Mouse (Mus musculus) neural tube, embryonic 14.5 days (tissue): ENCODE results near the gene Fance. TPM values are rescaled to one million over a fixed set of nuclear protein-coding genes. Genes with fewer than 3 reads are reported as not detected.

Experiments
- ATAC-seq: fragments of 200-750 bp; cut with Nextera tagmentation; 2 replicates; pipeline ENCODE4 v1.8.0; 2017; ENCODE audit warnings: low read depth, mild to moderate bottlenecking, moderate TSS enrichment, moderate library complexity
- H3K27ac ChIP-seq: fragments of 300-500 bp; sonication (generic); 2 replicates; pipeline ENCODE4 v1.5.1; 2014; ENCODE audit warnings: low read depth, mild to moderate bottlenecking, control low read depth, low read length, moderate library complexity, mixed read lengths
- H3K27me3 ChIP-seq: fragments of 300-500 bp; sonication (generic); 2 replicates; pipeline ENCODE4 v1.6.1; 2014; ENCODE audit warnings: low read length; ENCODE audit not compliant: control insufficient read depth, insufficient read depth
- H3K36me3 ChIP-seq: fragments of 300-500 bp; sonication (generic); 2 replicates; pipeline ENCODE4 v1.6.1; 2014; ENCODE audit warnings: low read length, mixed read lengths; ENCODE audit not compliant: control insufficient read depth, insufficient read depth
- H3K4me1 ChIP-seq: fragments of 300-500 bp; sonication (generic); 2 replicates; pipeline ENCODE4 v1.6.1; 2014; ENCODE audit warnings: low read length; ENCODE audit not compliant: control insufficient read depth, insufficient read depth
- H3K4me2 ChIP-seq: fragments of 300-500 bp; sonication (generic); 2 replicates; pipeline ENCODE4 v1.6.1; 2014; ENCODE audit warnings: mild to moderate bottlenecking, low read depth, low read length, control low read depth
- H3K4me3 ChIP-seq: fragments of 300-500 bp; sonication (generic); 2 replicates; pipeline ENCODE4 v1.5.1; 2014; ENCODE audit warnings: low read depth, low read length, control low read depth, mixed read lengths
- H3K9ac ChIP-seq: fragments of 300-500 bp; sonication (generic); replicated peaks from 2 replicates; pipeline ENCODE4 v1.6.1; 2014; ENCODE audit warnings: low read depth, mild to moderate bottlenecking, control low read depth, low read length, mixed read lengths
- H3K9me3 ChIP-seq: fragments of 300-500 bp; sonication (generic); 2 replicates; pipeline ENCODE4 v1.6.1; 2016; ENCODE audit warnings: low read length; ENCODE audit not compliant: control insufficient read depth
- WGBS: fragments of 180-500 bp; shearing (Covaris S2); extraction: QIAGEN DNeasy Blood & Tissue Kit; methylation state at CpG from one replicate; pipeline ENCODE4 v1.1.7; 2014; 5-methylcytosine and 5-hydroxymethylcytosine counted together
- polyA plus RNA-seq: library from polyadenylated mRNA; unstranded; fragments of >200 nt; fragmentation: Nextera tagmentation; extraction: Ambion mirVana; gene quantifications from 2 replicates; pipeline ENCODE4 v1.2.1, GENCODE M21; 2014

Gene Fance
- polyA plus RNA-seq, 1 experiment from 2014 or later, result 23.5 TPM

GRCm38 (mm10) chr17:28332915-28333546 lies 19.7 kb downstream of the Fance start:
- H3K27ac ChIP-seq, result no peak overlapping the region
- H3K27me3 ChIP-seq, result no peaks in the 10 kb centered on the region
- peaks cover 16% of the 10 kb centered on the region; the same call in 1 of the 2 replicates for H3K36me3 ChIP-seq
- H3K4me2 ChIP-seq, result no peak overlapping the region
- H3K4me3 ChIP-seq, result no peak overlapping the region
- H3K4me1 ChIP-seq, result peaks cover 11% of the 10 kb centered on the region
- H3K9ac ChIP-seq, result 0 out of 2 replicates have a peak overlapping the region, but pooled peaks have one; percentile 3
- no peak for ATAC-seq
- H3K9me3 ChIP-seq, result no peaks in the 10 kb centered on the region
- WGBS, result 56% methylated on average over 31 of the region's 31 CpGs

GRCm38 (mm10) chr17:28335267-28335666 lies 21.9 kb downstream of the Fance start:
- Histone ChIP-seq H3K4me3 (no peak overlapping the region), H3K36me3 (peaks cover 9% of the 10 kb centered on the region; the same call in 1 of the 2 replicates), H3K4me1 (no peaks in the 10 kb centered on the region), H3K9me3 (no peaks in the 10 kb centered on the region), H3K27me3 (no peaks in the 10 kb centered on the region), H3K27ac (no peak overlapping the region), H3K4me2 (no peak overlapping the region), H3K9ac (no peak overlapping the region)
- ATAC-seq, result no peak
- 77% methylated on average over 10 of the region's 10 CpGs for WGBS

DNA sequence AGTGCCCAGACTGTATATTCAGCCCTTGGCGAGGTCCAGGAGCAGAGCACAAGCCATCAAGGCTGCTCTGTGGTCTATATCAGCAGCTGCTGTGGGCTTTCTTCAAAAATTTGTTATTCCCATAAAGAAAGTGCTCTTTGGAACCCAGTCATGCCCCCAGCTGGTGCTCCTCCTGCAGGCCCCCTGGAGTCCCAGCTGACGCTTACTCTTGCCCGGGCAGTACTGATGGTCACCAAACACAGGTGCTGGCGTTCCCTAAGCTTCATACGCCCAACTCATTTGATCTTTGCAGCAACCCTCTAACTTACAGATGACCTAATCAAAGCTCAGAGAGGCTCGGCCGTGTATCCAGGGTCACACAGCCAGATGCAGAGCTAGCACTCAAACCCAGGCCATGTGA lies 24.2 kb downstream of the Fance start:
- H3K4me2 ChIP-seq, result no peak overlapping the region
- no peak overlapping the region for H3K27ac ChIP-seq
- H3K9me3 ChIP-seq, result no peaks in the 10 kb centered on the region
- WGBS, result 92% methylated on average over 7 of the region's 7 CpGs
- H3K4me3 ChIP-seq, result no peak overlapping the region
- H3K27me3 ChIP-seq, result no peaks in the 10 kb centered on the region
- no peaks in the 10 kb centered on the region for H3K36me3 ChIP-seq
- no peak overlapping the region for H3K9ac ChIP-seq
- ATAC-seq, result no peak
- H3K4me1 ChIP-seq, result peaks cover 4% of the 10 kb centered on the region; the same call in 1 of the 2 replicates

- H3K27ac ChIP-seq, result no peak overlapping the region
- 81% methylated on average over 7 of the region's 7 CpGs for WGBS
- H3K4me2 ChIP-seq, result peak overlapping the region; percentile 50
- no peaks in the 10 kb centered on the region for H3K36me3 ChIP-seq
- no peak overlapping the region for H3K4me3 ChIP-seq
- no peaks in the 10 kb centered on the region for H3K9me3 ChIP-seq
- H3K27me3 ChIP-seq, result peaks cover 4% of the 10 kb centered on the region; the same call in 1 of the 2 replicates
- H3K9ac ChIP-seq, result peak overlapping the region; percentile 28; the same call in 1 of the 2 replicates
- peaks cover 4% of the 10 kb centered on the region; the same call in 1 of the 2 replicates for H3K4me1 ChIP-seq
- ATAC-seq, result no peak
Measured at GRCm38 (mm10) chr17:28340578-28340977, 27.3 kb downstream of the Fance start.

- Histone ChIP-seq H3K4me1 (peaks cover 4% of the 10 kb centered on the region; the same call in 1 of the 2 replicates), H3K9ac (peak overlapping the region; percentile 28; the same call in 1 of the 2 replicates), H3K4me2 (peak overlapping the region; percentile 50), H3K27ac (no peak overlapping the region), H3K36me3 (no peaks in the 10 kb centered on the region), H3K27me3 (peaks cover 4% of the 10 kb centered on the region; the same call in 1 of the 2 replicates), H3K9me3 (no peaks in the 10 kb centered on the region), H3K4me3 (0 out of 2 replicates have a peak overlapping the region, but pooled peaks have one; percentile 7)
- peak; percentile 81 for ATAC-seq
- 5% methylated on average over 25 of the region's 26 CpGs for WGBS
Measured at GRCm38 (mm10) chr17:28341091-28341490, 27.8 kb downstream of the Fance start.

- H3K27me3 ChIP-seq, result peaks cover 4% of the 10 kb centered on the region; the same call in 1 of the 2 replicates
- no peaks in the 10 kb centered on the region for H3K9me3 ChIP-seq
- H3K4me3 ChIP-seq, result no peak overlapping the region
- 52% methylated on average over 4 of the region's 4 CpGs for WGBS
- no peak for ATAC-seq
- no peak overlapping the region for H3K27ac ChIP-seq
- H3K4me1 ChIP-seq, result peaks cover 4% of the 10 kb centered on the region; the same call in 1 of the 2 replicates
- no peak overlapping the region for H3K9ac ChIP-seq
- no peak overlapping the region for H3K4me2 ChIP-seq
- no peaks in the 10 kb centered on the region for H3K36me3 ChIP-seq
Measured at GRCm38 (mm10) chr17:28344050-28344607, 30.8 kb downstream of the Fance start.

- ATAC-seq, result no peak
- Histone ChIP-seq H3K36me3 (no peaks in the 10 kb centered on the region), H3K9me3 (no peaks in the 10 kb centered on the region), H3K9ac (no peak overlapping the region), H3K27me3 (peaks cover 4% of the 10 kb centered on the region; the same call in 1 of the 2 replicates), H3K4me2 (no peak overlapping the region), H3K27ac (no peak overlapping the region), H3K4me1 (peaks cover 4% of the 10 kb centered on the region; the same call in 1 of the 2 replicates), H3K4me3 (no peak overlapping the region)
- 46% methylated on average over 3 of the region's 3 CpGs for WGBS
Measured at GRCm38 (mm10) chr17:28344670-28345069, 31.4 kb downstream of the Fance start.

- Histone ChIP-seq H3K9ac (0 out of 2 replicates have a peak overlapping the region, but pooled peaks have one; percentile 11), H3K27me3 (peaks cover 4% of the 10 kb centered on the region; the same call in 1 of the 2 replicates), H3K27ac (no peak overlapping the region), H3K4me1 (peaks cover 4% of the 10 kb centered on the region; the same call in 1 of the 2 replicates), H3K4me3 (no peak overlapping the region), H3K36me3 (no peaks in the 10 kb centered on the region), H3K9me3 (no peaks in the 10 kb centered on the region), H3K4me2 (no peak overlapping the region)
- ATAC-seq, result no peak
- 18% methylated on average over 8 of the region's 8 CpGs for WGBS
Measured at GRCm38 (mm10) chr17:28345271-28345721, 32.0 kb downstream of the Fance start.

- H3K4me1 ChIP-seq, result peaks cover 4% of the 10 kb centered on the region
Measured at GRCm38 (mm10) chr17:28345882-28346281, 32.6 kb downstream of the Fance start.

More at GRCm38 (mm10) chr17:28345882-28346281, 32.6 kb downstream of the Fance start:
- Histone ChIP-seq H3K27ac (no peak overlapping the region), H3K4me2 (no peak overlapping the region), H3K36me3 (no peaks in the 10 kb centered on the region), H3K4me3 (no peak overlapping the region), H3K9me3 (no peaks in the 10 kb centered on the region), H3K9ac (no peak overlapping the region), H3K27me3 (peaks cover 4% of the 10 kb centered on the region; the same call in 1 of the 2 replicates)
- WGBS, result 9% methylated on average over 10 of the region's 10 CpGs
- no peak for ATAC-seq
